Mouse (Mus musculus) mouse trophoblast stem cell (cell line): ENCODE data around the gene Usp16.
"Not testable (repeated sequence)": the region's sequence is repeated elsewhere in the genome, so short reads cannot be mapped to it uniquely, and the experiment has no call there.

Source experiments
- in situ Hi-C, 2 experiments: fragments of 300-500 bp; cut with MseI, MboI; formaldehyde crosslinking; loops; 2 replicates in 1 of 2; 3 replicates in 1 of 2; pipeline ENCODE4 v1.15.1; 2025

The Usp16 gene

GRCm38 (mm10) chr16:87486739-87487138, 32.2 kb downstream of the Usp16 start:
- in situ Hi-C loops, result no loop called here

DNA sequence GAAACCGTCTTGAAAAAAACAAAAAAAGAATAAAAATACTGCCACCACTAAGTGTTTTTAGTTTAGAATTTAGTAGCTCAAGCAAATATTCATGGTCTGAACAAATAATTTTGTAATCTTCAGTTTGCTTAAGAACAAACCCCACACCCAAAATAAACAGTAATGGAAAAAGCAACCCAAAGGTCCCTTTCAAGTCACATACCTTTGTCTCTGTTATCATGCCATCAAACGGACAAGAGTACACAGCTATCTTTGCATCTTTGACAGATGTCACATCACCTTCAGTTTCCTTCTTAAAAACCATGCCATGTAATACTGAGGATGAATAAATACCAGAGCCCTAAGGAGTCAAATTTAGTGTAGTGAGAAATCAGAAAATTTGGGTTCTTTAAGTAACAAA, 34.1 kb downstream of the Usp16 start:
- in situ Hi-C loops, result no loop called here

DNA sequence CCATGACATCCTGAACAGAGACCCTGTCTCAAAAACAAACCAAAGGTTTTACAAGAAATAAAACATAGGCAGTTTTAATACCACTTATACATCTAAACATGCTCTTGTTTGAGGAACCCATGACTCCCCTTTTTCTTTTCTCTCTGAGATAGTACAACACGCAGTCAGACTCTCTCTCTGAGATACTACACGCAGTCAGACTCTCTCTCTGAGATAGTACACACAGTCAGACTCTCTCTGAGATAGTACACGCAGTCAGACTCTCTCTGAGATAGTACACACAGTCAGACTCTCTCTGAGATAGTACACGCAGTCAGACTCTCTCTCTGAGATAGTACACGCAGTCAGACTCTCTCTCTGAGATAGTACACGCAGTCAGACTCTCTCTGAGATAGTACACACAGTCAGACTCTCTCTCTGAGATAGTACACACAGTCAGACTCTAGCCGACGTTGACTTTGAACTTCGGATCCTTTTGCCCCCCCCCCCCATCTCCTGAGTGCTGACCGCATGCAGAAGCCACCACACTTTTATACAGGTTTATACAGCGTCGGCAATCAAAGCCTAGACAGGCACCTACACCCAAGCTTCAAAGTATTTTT, 37.8 kb downstream of the Usp16 start:
- in situ Hi-C loops, result not testable (repeated sequence)

DNA sequence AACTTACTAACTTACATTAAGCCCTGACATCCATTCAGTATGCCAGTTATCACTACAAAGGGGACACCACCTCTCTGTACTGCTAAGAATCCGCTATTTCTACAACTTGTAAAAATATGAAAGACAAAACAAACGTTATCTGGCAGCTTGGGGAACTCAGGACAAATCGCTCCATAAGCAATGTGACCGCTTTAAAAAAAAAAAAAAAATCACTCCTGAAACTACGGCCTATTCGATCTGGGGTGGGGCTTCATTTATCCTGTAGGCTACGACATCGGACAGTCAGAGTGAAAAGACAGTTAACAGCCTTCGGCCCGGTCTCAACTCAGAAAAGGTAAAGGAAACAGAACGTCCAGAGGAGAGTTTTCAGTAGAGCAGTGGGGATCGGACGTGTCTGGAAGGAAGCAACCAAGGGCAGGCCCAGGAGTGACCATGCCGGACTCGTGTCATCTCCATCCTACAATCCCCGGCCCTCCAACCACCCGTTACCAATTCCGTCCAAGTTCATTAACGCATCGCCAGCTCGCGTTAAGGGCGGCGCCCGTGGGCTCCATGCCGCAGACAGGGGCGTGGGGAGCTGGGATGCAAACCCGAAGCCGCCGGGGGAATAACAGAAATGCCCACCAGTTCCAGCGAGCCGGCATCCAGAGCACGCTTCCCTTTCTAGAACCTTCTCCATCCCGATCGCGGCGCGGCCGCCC, 40.6 kb downstream of the Usp16 start:
- in situ Hi-C loops, result no loop called here

GRCm38 (mm10) chr16:87495716-87496447, 41.4 kb downstream of the Usp16 start, which contains the start of gene Cct8:
Cct8 (minus strand) TSS chr16:87495873.
- in situ Hi-C loops, result no loop called here

GRCm38 (mm10) chr16:87496728-87497127, 42.2 kb downstream of the Usp16 start:
- in situ Hi-C loops, result no loop called here

DNA sequence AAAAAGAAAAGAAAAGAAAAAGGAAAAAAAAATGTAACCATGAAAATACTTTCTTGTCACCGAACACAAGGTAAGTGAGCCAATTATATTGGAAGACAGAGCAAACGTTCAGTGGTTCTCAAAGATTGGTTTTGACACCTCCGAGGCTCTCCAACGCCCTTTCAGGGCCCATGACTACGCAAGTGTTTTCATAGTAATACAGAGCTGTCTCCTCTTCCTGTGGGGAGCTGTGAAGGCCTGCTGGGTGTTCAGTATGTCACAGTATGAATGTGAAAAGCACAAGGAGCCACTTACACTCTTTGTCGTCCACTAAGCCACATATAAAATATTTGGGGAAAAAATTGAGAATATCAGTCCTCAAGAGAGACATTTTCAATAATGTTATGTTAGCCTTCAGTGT, 42.7 kb downstream of the Usp16 start:
- in situ Hi-C loops, result no loop called here

DNA sequence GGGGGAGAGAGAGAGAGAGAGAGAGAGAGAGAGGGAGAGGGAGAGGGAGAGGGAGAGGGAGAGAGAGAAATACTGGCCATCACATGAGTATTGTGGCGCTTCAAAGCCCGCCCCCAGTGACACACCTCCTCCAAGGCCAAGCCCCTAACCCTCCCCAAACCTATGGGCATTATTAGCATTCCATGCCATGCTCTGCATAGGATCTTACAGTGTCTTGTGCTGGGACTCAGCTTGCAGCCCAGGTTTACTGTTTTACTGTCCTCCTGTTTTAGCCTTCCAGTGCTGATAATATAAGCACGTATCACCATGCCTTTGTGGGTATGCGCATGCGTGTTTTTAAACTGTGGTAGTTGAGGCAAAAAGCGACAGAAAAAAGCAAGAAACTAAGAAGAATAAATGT, 45.1 kb downstream of the Usp16 start:
- in situ Hi-C loops, result no loop called here

GRCm38 (mm10) chr16:87501304-87502078, 47.0 kb downstream of the Usp16 start:
- in situ Hi-C loops, result loop anchor here in 1 of 2 experiments (10.0 kb wide), 1 partner anchor 253 kb away; no protein-coding TSS in a partner anchor

DNA sequence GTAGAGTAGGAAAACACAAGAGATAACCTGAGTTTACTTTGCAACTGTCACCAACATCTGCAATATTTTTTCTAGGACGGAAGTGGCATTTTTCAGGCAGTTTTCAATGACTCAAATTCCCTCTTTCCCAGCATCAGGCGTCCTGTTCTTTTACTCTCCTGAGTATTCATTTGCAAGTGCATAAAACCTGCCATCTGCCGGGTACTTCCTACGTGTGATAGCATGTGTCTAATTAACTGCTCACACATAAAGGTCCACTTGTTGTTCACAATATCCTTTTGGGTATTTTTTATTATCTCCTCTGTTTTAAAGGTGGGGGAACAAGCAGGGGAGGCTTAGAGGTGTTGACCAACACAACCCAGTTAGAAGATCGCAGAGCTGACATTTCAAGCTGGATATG, 57.2 kb downstream of the Usp16 start:
- in situ Hi-C loops, result loop anchor here in 1 of 2 experiments (10.0 kb wide), 1 partner anchor 233 kb away; no protein-coding TSS in a partner anchor

DNA sequence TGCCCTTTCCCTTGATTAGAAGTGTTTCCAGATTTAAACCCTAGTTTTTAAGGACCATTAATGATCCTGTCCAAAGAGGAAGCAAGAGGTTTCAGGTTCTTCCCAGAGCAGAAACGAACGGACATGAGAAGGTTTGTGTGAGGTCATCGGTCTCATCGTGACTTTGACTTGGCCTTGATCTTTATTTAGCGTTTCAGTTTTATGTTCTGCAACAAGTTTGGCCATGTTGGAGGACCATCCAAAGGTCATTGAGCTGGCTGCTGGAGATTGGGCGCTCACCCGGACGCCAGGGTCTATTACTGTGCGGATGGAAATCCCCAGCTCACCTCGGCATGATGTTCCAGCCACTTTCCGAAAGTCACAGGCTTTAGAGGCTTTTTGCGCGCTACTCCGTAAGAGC, 57.8 kb downstream of the Usp16 start:
- in situ Hi-C loops, result loop anchor here in 1 of 2 experiments (10.0 kb wide), 1 partner anchor 232 kb away; no protein-coding TSS in a partner anchor

DNA sequence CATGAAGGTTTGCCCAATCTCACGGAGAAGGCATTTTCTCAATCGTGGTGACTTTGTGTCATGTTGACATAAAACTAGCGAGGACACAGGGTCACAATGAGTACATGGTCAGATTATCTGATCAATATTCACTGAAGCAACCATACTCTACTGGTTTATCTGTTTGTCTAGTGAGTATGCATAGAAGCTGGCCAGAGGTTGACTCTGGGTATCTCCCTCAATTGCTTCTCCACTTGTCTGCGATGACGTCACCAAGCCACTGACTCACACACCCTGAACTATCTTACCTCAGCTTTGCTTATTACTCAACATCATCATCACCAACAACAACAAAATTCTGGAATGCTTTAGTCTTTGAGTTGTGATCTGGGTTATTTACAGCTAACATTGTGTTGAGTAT, 69.7 kb downstream of the Usp16 start:
- in situ Hi-C loops, result loop anchor here in 1 of 2 experiments (10.0 kb wide), 1 partner anchor 221 kb away; no protein-coding TSS in a partner anchor

GRCm38 (mm10) chr16:87527553-87528249, 73.2 kb downstream of the Usp16 start:
- in situ Hi-C loops, result loop anchor here in 1 of 2 experiments (10.0 kb wide), 1 partner anchor 217 kb away; no protein-coding TSS in a partner anchor

- in situ Hi-C loops, result loop anchor here in 1 of 2 experiments (10.0 kb wide), 1 partner anchor 216 kb away; no protein-coding TSS in a partner anchor
These were observed 74.3 kb downstream of the Usp16 start for GRCm38 (mm10) chr16:87528755-87529154.
